Mouse (Mus musculus): Measurements from ENCODE around the gene Vmn1r1. TPM values are rescaled to one million over a fixed set of nuclear protein-coding genes. Genes with fewer than 3 reads are reported as not detected.

Vmn1r1 gene
- total and polyA plus RNA-seq, 2 experiments from 2014 or later, result not detected

GRCm38 (mm10) chr1:182110185-182110584 is 54.1 kb downstream of the Vmn1r1 start:
- no peak overlapping the region for H3K4me3 ChIP-seq (ENCODE audit: low read depth, low read length)
- no peak overlapping the region for H3K9ac ChIP-seq
- no peaks in the 10 kb centered on the region for H3K9me3 ChIP-seq (ENCODE audit: low read length)
- H3K4me2 ChIP-seq (ENCODE audit: low read depth), result no peak overlapping the region
- 89% methylated on average over 11 of the region's 11 CpGs for WGBS
- no peak overlapping the region for H3K27ac ChIP-seq (ENCODE audit: low read depth, low read length)
- no peaks in the 10 kb centered on the region for H3K36me3 ChIP-seq (ENCODE audit: insufficient read depth)
- ATAC-seq, result no peak
- no peak for TF ChIP-seq CTCF (IDR thresholded peaks at IDR 0.05; ENCODE audit: low read depth)
- no peak for DNase-seq
- H3K4me1 ChIP-seq (ENCODE audit: insufficient read depth), result 0 out of 2 replicates have a peak, but pooled peaks cover 3% of the 10 kb centered on the region
- 0 out of 2 replicates have a peak, but pooled peaks cover 6% of the 10 kb centered on the region for H3K27me3 ChIP-seq (ENCODE audit: insufficient read depth, low read length)

- ATAC-seq (no peak), DNase-seq (no peak)
- H3K9me3 ChIP-seq (ENCODE audit: low read length), result no peaks in the 10 kb centered on the region
- 0 out of 2 replicates have a peak, but pooled peaks cover 3% of the 10 kb centered on the region for H3K4me1 ChIP-seq (ENCODE audit: insufficient read depth)
- H3K4me3 ChIP-seq (ENCODE audit: low read depth, low read length), result no peak overlapping the region
- H3K27me3 ChIP-seq (ENCODE audit: insufficient read depth, low read length), result no peaks in the 10 kb centered on the region
- WGBS, result 87% methylated on average over 13 of the region's 13 CpGs
- TF ChIP-seq CTCF (IDR thresholded peaks at IDR 0.05; ENCODE audit: low read depth), result no peak
- H3K9ac ChIP-seq, result no peak overlapping the region
- H3K4me2 ChIP-seq (ENCODE audit: low read depth), result no peak overlapping the region
- no peak overlapping the region for H3K27ac ChIP-seq (ENCODE audit: low read depth, low read length)
- no peaks in the 10 kb centered on the region for H3K36me3 ChIP-seq (ENCODE audit: insufficient read depth)
These were observed 55.7 kb downstream of the Vmn1r1 start for GRCm38 (mm10) chr1:182108397-182109099.

GRCm38 (mm10) chr1:182107251-182107650 is 57.0 kb downstream of the Vmn1r1 start:
- H3K9me3 ChIP-seq (ENCODE audit: low read length), result no peaks in the 10 kb centered on the region
- H3K27ac ChIP-seq (ENCODE audit: low read depth, low read length), result no peak overlapping the region
- H3K9ac ChIP-seq, result no peak overlapping the region
- DNase-seq (no peak), ATAC-seq (no peak)
- TF ChIP-seq CTCF (IDR thresholded peaks at IDR 0.05; ENCODE audit: low read depth), result no peak
- no peaks in the 10 kb centered on the region for H3K36me3 ChIP-seq (ENCODE audit: insufficient read depth)
- no peak overlapping the region for H3K4me2 ChIP-seq (ENCODE audit: low read depth)
- no peaks in the 10 kb centered on the region for H3K27me3 ChIP-seq (ENCODE audit: insufficient read depth, low read length)
- H3K4me3 ChIP-seq (ENCODE audit: low read depth, low read length), result no peak overlapping the region
- 78% methylated on average over 9 of the region's 9 CpGs for WGBS
- H3K4me1 ChIP-seq (ENCODE audit: insufficient read depth), result 0 out of 2 replicates have a peak, but pooled peaks cover 3% of the 10 kb centered on the region

GRCm38 (mm10) chr1:182105023-182105422 is 59.3 kb downstream of the Vmn1r1 start:
- no peaks in the 10 kb centered on the region for H3K4me1 ChIP-seq (ENCODE audit: insufficient read depth)
- WGBS, result 49% methylated on average over 3 of the region's 3 CpGs
- no peaks in the 10 kb centered on the region for H3K27me3 ChIP-seq (ENCODE audit: insufficient read depth, low read length)
- no peak for ATAC-seq
- no peak overlapping the region for H3K27ac ChIP-seq (ENCODE audit: low read depth, low read length)
- H3K4me2 ChIP-seq (ENCODE audit: low read depth), result no peak overlapping the region
- no peak for DNase-seq
- no peak overlapping the region for H3K4me3 ChIP-seq (ENCODE audit: low read depth, low read length)
- no peaks in the 10 kb centered on the region for H3K9me3 ChIP-seq (ENCODE audit: low read length)
- TF ChIP-seq CTCF (IDR thresholded peaks at IDR 0.05; ENCODE audit: low read depth), result no peak
- H3K36me3 ChIP-seq (ENCODE audit: insufficient read depth), result no peaks in the 10 kb centered on the region
- no peak overlapping the region for H3K9ac ChIP-seq

Other genes starting within 250 kb of the Vmn1r1 start
- gene Enah, start 144.5 kb downstream of the Vmn1r1 start, total RNA-seq (2014; rRNA removed), result 75.0 and 88.0 TPM in 2 replicates
- gene Enah, start 144.5 kb downstream of the Vmn1r1 start, polyA plus RNA-seq (2015; fragmentation: Nextera tagmentation; extraction: Ambion mirVana), result 8.1 and 16.0 TPM in 2 replicates
- 82.9 and 90.1 TPM in 2 replicates for gene Srp9, start 39.7 kb downstream of the Vmn1r1 start, total RNA-seq (2014; rRNA removed)
- 150 and 179 TPM in 2 replicates for gene Srp9, start 39.7 kb downstream of the Vmn1r1 start, polyA plus RNA-seq (2015; fragmentation: Nextera tagmentation; extraction: Ambion mirVana)
- 55.5 and 62.5 TPM in 2 replicates for gene Degs1, start 118.3 kb upstream of the Vmn1r1 start, total RNA-seq (2014; rRNA removed)
- 76.1 and 87.2 TPM in 2 replicates for gene Degs1, start 118.3 kb upstream of the Vmn1r1 start, polyA plus RNA-seq (2015; fragmentation: Nextera tagmentation; extraction: Ambion mirVana)
- gene Fbxo28, start 177.1 kb upstream of the Vmn1r1 start, total RNA-seq (2014; rRNA removed), result 31.9 and 33.9 TPM in 2 replicates
- gene Fbxo28, start 177.1 kb upstream of the Vmn1r1 start, polyA plus RNA-seq (2015; fragmentation: Nextera tagmentation; extraction: Ambion mirVana), result 13.8 and 17.4 TPM in 2 replicates
- gene Trp53bp2, start 244.7 kb upstream of the Vmn1r1 start, total RNA-seq (2014; rRNA removed), result 18.8 and 27.3 TPM in 2 replicates
- 11.9 and 13.7 TPM in 2 replicates for gene Trp53bp2, start 244.7 kb upstream of the Vmn1r1 start, polyA plus RNA-seq (2015; fragmentation: Nextera tagmentation; extraction: Ambion mirVana)

Measured in forebrain, postnatal 0 days (tissue).